Mouse (Mus musculus) adrenal gland (tissue): ENCODE measurements at regions not wholly inside any gene's neighbourhood (a gene's known extent, or its start where the extent isn't known, plus 50 kb on each side); places are given as distances from the start of the nearest gene placed in this dataset.

ENCODE experiments used
- intact Hi-C: fragments of 180-260 bp; cut with DNase I; formaldehyde crosslinking; loops from one replicate; pipeline ENCODE4 v1.15.1; 2025

DNA sequence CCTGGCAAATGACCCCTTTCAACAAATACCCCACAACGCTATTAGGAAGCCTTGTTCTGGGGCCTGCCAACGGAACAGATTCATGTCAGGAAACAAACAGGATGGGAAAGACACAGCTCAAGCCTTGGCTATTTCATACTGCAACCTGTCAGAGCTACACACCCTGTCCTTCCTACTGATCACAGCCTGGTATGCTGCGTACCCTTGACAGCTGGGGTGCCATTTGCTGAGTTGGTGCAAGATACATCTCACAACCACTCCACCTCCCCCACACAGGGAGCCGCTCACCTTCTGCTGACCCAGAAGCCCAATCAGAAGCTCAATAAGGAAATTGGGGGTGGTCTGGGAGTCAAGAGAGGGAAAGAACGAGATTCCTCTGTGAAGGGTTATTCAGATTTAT lies 350.7 kb upstream of the Gm10131 start:
- intact Hi-C loops, result no loop called here

DNA sequence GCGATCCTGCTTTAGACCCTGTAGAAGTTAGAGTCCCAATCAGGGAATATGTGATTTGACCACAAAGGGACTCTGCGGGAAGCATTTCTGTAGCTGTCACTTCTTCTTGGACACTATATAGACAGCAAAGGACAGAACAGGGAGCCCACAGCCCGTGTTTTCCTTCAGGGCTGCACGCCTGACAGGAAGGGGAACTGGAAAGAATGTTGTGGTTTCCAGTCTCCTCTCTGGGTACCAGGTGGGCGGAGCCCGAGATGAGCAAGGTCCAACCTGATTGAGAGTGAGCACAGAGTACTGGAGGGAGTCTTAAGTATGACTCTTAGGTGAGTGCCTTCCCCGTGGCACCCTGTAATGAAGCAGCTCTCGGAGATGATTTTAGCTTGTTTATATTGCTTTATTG lies 346.8 kb upstream of the Gm10131 start:
- intact Hi-C loops, result no loop called here

DNA sequence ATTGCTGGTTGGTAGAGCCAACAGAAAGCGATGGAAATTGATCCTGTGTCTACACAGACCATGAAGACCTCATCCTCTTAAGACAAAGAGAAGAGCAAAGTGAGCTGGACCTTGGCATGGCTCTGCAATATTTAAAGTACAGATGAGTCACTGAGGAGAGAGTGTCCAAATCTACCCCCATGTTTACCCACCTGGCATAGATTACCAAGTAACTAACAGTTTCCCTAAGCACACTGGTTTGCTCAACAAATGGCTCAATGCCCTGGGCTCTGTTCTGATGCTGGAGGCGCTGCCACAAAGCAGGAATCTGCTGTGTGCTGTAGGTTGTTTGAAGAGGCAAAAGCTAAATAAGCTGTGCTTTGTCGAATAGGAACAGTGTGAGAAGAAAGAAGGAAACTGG lies 345.0 kb upstream of the Gm10131 start:
- intact Hi-C loops, result no loop called here

DNA sequence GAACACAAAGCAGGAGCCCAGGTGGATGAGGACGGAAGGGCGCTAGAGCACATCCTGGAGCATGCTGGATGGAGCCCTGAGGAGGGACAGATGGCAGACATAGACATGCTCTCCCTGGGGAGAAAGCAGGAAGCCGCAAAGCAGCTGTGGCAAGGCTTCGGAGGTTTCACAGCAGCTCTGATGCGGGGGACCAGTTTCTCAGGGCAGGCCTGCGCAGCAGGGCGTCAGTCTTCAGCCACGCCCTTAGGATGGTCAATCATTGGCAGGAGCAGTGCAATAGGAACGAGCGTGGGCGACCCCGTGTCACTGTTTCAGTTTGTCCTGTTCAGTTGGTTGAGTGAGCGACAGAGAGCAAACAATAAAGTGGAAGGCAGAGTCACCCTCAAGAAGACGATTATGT lies 343.8 kb upstream of the Gm10131 start:
- intact Hi-C loops, result no loop called here

DNA sequence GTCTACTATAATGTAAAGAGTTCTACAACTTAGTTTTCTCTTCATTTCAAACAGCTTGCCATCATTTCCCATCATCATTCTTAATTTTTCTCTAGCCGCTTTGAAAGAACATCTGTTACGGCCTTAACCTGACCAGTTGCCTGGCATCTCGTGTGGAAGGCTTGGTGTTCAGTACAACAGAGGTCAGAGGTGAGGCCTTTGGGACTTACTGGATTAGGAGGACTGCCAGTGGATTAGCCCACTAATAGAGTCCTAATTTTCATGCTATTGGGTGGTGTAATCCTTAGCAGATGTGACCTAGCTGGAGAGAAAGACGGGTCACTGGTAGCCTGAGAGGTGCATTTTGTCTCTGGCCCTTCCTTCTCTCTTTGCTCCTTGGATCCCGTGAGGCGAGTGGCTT lies 341.3 kb upstream of the Gm10131 start:
- intact Hi-C loops, result no loop called here

DNA sequence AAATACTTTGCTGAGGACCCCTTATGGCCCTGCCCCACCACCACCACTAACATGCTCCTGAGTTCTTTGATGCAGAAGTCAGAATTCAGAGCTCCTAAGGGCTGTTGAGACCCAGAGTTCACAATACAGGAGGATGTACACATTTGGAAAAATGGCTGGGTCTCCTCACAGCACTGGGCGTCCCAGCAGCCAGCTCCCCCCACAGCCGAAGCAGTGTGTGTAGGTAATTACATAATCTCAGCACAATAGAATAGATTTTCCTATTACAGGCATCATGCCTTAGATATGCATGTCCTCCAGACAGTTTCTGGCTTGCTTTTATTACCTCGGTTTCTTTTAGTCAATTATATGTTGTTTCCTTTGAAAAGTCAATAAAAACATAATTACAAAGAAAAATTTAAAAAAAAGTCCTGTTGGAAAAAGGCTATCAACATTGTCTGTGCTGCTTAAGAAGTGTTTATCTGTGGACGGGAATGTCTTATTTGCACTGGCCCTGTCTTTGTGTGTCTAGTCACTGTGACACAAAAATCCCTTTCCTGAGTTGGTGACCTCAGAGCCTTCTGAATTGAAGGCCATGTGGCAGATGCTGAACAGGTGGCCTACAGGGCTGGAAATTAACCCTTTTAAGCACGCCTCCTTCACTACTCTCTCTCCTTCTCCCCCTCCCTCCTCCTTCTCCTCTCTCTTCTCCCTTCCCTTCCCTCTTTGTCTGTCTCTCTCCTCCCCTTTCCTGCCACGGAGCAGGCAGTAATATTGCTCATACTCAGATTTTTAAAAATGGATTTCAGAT lies 339.9 kb upstream of the Gm10131 start:
- intact Hi-C loops, result no loop called here

DNA sequence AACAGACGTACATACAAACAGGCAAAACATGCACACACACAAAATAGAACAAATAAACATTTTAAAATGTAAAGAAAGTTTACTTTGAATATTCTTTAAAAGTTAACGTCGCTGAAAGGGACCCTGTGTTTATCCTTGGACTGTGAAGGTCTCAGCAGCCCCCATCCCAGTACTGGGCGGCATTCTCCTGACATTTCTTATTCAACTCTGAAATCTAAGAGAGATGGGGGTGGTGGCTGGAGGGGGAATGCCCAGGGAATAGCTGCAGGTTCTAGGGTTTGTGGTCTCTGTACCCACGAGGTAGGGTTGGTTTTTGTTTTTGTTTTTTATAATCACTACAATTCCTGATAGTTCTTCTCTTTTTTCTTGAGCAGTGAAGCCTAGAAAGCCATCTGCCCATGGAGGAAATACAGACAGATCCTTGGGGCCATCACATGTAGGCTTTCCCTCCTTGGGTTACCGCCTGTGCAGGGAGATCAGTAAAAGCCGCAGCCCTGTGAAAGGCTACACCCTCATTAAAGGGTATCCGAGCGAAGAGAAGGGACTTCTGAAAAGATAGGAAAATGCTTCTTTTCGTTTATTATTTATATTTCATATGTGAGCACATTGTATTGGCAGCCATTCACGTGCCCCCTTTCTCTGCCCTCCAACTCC lies 338.0 kb upstream of the Gm10131 start:
- intact Hi-C loops, result no loop called here

DNA sequence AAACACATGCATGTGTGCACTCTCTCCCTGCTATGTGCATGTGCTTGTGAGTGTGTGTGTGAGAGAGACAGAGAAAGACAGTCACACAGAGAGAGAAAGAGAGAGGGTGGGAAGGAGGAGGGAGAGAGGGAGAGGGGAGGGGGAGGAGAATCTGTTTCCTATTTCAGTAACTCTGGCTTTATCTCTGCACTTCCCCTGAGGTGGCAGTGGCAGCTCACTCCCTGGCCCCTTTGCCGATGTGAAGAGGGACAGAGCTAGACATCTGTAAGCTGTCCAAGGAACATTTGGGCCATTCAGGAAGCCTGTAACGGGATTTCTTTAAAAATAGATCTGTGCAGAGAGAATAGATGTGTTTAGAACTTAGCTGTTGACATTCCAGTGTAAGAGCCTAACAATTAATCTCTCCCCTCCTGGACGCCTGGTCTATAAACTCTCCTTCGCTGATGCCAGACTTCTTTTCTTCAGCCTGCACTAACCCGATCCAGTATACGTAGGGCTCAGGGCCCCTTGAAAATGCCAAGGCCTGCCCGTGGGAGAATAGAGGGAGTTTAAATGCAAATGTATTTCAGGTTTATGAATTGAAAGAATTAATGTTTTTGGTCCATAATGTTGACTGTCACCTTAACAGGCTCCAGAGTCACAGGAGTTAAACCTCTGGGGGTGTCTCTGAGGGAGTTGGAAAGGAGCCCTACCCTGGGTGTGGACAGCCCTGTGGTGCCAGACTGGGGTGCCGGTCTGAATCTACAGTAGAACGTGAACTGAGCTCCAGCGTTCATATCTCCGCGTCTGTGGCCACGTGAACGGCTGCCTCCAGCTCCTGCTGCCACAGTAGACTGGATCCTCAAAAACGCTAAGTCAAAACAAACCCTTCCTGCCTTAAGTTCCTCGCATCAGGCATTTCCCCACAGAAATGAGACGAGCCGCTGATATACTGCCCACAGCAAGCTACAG lies 336.6 kb upstream of the Gm10131 start:
- intact Hi-C loops, result no loop called here

DNA sequence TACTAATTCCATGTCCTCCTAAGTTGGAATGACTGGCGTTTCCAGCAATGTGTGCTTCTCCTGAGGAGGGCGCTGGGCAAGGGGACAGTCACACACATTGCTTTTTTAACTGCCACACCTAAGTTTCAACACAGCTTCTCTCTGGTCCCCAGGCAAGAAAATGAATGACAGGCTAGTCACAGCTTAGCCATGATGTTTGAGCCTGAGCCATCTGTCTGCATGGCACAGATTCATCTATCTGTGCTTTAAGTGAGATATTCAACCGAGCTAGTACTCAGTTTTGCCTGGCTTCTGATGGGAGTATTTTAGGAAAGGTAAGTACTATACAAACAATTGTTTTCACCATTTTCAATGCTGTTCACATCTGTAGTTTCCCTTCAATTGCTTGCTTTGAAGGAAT lies 331.2 kb upstream of the Gm10131 start:
- intact Hi-C loops, result no loop called here

DNA sequence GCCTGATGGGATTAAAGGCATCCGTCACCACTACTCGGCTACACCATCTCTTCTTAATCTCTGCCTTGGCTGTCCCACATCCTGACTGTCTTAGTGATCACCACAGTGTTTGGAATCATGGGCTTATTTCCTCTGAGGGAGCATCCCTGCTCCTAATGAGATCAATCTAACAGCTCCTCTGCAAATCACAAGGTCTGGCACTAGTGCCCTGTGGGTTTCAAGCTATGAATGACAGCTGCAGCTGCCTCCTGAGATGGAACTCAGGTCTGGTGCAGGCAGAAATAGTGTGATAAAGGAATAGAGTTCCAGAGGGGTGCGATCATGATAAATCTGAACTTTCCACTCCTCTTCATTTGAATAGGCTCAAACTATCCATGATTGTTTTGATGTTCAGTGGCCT lies 330.2 kb upstream of the Gm10131 start:
- intact Hi-C loops, result no loop called here

DNA sequence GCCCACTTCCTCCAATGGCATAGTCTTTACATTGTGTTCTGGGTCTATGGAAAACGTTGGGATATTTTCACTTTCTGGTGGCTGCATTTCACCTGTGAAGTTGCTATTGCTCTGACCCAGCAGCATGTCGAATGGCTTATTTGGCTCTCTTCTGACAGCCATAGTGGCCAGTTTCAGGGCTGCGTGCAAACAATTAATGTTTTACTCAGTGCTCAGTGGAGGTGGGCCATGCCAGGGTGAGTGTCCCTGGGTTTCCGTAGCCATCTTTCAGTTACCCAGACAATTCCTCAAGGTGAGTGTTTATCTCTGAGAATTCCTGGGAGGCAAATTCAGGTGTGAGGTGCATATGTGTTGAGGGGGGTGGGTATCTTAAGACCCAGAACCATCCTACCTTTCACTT lies 329.2 kb upstream of the Gm10131 start:
- intact Hi-C loops, result no loop called here

DNA sequence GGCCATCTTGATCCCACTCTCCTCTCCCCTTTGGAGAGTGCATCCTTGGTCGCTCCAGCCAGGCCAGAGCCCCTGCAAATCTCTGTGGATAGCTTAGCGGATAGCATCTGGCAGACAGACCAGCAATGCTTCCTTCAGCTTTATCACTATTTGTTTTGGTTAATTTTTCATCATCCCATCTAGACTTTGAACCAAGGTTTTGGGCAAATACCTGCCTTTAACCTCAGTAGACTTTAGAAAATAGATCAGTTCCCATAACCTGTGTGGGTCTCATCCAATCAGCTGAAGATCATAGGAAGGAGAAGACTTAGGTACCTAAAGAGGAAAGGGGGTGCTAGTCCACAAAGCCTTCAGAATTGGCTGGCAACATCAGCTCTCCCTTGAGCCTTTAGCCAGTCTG lies 327.2 kb upstream of the Gm10131 start:
- intact Hi-C loops, result no loop called here

DNA sequence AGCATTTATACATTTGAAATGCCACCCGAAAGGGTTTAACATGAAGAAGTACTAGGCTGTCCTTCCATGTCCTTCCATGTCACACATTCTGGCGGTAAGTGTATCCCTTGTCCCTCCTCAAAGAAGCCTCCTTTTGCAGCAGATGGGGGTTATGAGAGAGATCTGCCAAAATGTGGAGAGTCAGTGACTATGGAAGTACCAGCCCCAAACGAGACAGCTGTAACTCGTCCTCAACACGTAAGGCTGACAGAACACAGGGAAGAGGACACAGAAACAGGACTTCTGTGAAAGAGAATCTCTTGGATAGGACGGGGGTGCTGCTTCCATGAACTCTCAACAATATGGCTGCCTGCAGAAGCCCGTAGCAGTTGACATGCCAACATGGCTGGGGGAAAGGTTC lies 320.4 kb upstream of the Gm10131 start:
- intact Hi-C loops, result no loop called here

DNA sequence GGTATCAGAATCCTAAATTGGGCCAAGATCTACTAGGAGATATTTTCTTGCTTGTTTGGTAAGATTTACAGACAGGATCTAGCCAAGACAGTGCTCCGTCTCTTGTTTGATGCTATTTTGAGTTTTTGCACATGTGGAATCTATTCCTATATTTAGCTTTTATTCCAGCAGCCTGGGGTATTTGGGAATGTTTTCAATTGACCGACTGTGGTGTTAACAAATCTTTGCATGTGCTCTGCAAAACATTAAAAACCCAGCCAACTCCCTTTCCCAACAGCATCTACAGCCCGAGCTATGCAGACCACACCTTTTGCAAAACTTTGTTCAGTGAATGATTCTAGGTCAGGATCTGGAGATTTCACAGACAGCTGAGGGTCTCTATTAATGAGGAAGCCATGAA lies 317.7 kb upstream of the Gm10131 start:
- intact Hi-C loops, result no loop called here

DNA sequence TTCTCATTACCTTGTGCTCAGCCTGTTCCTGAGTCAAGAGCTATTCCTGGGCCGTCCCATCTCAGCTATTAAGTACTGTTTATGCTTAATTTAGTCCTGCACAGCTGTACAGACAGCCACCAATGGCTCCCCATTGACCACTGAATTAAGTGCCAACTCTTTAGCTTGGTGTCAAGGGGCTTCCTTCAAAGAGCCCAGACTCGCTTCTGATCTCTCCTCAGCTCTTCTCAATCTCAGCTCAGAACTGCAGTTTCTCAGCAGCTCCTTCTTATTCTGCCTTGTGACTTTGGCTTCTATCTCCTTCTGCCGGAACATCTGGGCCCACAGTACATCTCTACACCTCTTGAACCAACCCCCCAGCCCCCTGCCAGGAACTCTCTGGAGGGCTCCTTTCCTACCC lies 290.0 kb upstream of the Gm10131 start:
- intact Hi-C loops, result no loop called here

DNA sequence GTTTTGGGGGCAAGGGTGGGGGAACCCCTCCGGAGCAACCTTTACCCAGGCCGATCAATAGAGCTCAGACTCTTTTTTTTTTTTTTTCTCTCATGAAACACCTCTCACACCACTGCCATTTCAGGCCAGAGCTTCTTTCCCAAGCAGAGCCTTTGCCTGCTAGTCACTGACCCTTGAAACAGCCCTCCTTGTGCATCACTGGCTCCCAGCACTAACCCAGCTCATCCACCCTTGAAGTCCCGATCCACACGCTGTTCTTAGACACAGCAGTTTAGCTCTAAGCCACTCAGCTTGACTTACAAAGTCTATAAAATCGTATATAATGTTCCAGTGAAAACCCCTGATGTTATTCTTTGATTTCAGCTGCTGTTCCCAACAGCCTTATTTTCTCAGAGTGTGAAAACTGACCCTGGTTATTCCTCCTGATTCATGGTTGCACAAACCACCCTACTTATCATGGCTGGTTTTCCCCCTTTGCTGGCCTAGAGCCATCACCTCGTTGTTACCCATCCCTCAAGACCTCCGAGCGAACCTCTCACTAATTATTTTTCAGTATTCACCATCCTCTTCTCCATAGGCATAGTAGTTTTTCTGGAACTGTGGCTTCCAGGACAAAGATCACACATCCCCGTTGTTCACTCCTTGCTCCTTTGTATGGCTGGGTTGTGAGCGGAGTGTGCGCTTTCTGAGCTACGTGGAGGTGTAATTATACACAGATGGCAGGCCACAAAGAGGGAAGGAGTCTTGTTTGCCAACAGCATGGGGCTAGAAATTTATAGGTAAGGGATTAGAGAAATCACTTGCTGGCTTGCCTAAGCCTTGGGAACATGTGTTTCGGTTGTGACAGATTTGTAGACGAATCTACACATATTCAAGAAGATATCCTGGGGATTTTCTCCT lies 287.6 kb upstream of the Gm10131 start:
- intact Hi-C loops, result no loop called here

DNA sequence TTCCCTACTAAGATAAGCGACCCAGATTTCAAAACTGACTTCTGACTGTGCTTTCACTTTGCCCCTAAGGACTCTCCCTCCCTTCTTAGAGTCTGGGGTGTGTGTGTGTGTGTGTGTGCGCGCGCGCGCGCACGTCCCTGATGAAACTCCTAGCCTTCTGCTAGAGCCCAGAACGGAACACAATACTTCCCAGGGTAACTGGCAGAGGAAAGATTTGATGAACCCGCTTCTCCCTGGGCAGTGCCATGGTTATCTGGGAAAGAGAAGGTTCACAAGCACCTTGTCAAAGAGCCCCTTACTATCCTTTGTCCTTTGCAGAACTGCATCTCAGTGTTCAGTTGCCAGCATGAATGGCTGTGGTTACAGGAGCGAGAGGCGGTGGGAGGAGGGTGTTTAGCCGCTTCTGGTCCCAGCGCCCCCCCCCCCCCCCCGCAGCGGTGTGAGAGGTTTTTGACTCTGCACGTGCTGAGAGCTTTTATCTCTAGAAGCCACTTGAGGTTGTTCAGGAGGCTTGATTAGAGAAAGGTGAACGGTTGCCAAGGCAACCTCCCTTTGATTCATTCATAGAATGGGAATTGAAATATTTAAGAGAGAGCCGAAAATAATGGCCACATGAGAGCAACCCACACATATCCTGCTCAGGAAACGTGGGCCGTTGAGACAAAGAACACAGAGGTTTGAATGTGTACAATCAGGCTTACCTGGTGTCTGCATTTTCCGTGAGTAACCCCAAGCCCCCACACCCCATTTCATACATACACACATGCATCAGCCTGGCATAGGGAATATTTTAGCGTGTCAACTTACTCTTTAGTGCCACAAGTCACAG lies 286.3 kb upstream of the Gm10131 start:
- intact Hi-C loops, result no loop called here

DNA sequence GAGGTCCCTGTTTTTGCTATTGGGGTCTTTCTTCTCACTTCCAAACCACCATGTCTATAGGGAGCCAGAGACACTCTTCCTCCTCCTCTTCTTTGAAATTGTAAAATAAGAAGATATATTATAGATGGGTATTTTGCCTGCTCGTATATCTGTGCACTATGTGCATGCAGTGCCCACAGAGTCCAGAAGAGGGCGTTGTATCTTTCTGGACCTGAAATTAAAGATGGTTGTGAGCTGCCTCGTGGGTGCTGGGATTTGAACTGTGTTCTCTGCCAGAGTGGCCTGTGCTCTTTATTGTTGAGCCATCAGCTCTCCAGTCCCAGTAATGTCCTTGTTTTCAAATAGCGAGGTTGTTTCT lies 285.7 kb upstream of the Gm10131 start:
- intact Hi-C loops, result no loop called here

DNA sequence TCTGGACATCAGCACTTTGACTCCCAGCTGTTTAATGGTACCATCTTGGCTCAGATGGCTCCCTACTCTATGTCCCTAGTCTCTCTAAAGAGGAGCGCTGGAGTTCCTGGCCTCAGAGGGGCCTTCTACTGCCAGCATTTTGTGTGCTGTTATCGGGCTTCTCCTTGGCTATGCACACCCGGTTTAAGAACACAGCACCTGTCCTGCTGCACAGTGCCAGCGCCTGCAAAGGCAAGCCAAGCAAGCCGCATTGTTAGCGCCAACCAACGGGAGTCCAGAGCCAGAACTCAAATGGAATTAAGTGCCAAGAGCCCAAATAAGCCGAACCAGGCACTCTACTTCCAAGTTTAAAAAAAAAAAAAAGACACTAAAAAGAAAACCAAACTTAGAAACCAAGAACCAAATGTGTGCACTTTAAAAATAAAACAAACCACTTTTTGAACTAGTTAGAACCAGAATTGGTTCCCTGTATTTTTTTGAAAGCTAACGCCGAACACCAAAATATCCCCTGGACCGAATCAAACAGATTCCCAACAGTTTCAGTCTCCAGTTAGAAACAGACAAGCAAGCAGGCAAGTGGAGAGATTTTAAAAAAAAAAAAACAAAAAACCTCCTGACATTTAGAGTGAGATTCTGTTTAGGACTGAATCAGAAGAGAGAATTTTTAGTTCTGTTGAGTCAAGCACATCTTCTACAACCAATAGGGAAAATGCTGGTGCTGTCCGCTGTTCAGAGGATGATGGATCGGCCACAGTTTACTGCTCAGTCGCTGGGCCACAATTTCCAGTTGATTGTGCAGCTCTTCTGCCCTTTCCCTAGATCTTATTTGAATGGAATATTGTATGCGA lies 281.7 kb upstream of the Gm10131 start:
- intact Hi-C loops, result no loop called here
